Mouse (Mus musculus) midbrain, embryonic 16.5 days (tissue): ENCODE data around the gene Kcnq1. TPM values are rescaled to one million over a fixed set of nuclear protein-coding genes. Genes with fewer than 3 reads are reported as not detected.

Experiments used
- ATAC-seq: fragments of 200-750 bp; cut with Nextera tagmentation; 2 replicates; pipeline ENCODE4 v1.8.0; 2017; ENCODE audit warnings: moderate TSS enrichment
- H3K27ac ChIP-seq: fragments of 300-500 bp; sonication (generic); 2 replicates; pipeline ENCODE4 v1.5.1; 2014; ENCODE audit warnings: mild to moderate bottlenecking, low read length, mixed read lengths
- H3K27me3 ChIP-seq: fragments of 300-500 bp; sonication (generic); 2 replicates; pipeline ENCODE4 v1.6.1; 2014; ENCODE audit warnings: low read depth, low read length, mixed read lengths; ENCODE audit not compliant: control insufficient read depth, insufficient read depth
- H3K36me3 ChIP-seq: fragments of 300-500 bp; sonication (generic); 2 replicates; pipeline ENCODE4 v1.6.1; 2014; ENCODE audit warnings: mild to moderate bottlenecking, low read length, moderate library complexity, mixed read lengths; ENCODE audit not compliant: control insufficient read depth, insufficient read depth
- H3K4me1 ChIP-seq: fragments of 300-500 bp; sonication (generic); 2 replicates; pipeline ENCODE4 v1.6.1; 2014; ENCODE audit warnings: mild to moderate bottlenecking, low read length, mixed read lengths; ENCODE audit not compliant: control insufficient read depth, insufficient read depth
- H3K4me2 ChIP-seq: fragments of 300-500 bp; sonication (generic); 2 replicates; pipeline ENCODE4 v1.6.1; 2014; ENCODE audit warnings: mild to moderate bottlenecking, low read length, mixed read lengths
- H3K4me3 ChIP-seq: fragments of 300-500 bp; sonication (generic); 2 replicates; pipeline ENCODE4 v1.5.1; 2014; ENCODE audit warnings: low read depth, mild to moderate bottlenecking, low read length, moderate library complexity, mixed read lengths
- H3K9ac ChIP-seq: fragments of 300-500 bp; sonication (generic); 2 replicates; pipeline ENCODE4 v1.6.1; 2014; ENCODE audit warnings: low read depth, low read length, mixed read lengths
- H3K9me3 ChIP-seq: fragments of 300-500 bp; sonication (generic); replicated peaks from 2 replicates; pipeline ENCODE4 v1.6.1; 2014; ENCODE audit warnings: mild to moderate bottlenecking, low read length, mixed read lengths; ENCODE audit not compliant: control insufficient read depth, poor library complexity, severe bottlenecking
- WGBS: fragments of 180-500 bp; shearing (Covaris S2); extraction: QIAGEN DNeasy Blood & Tissue Kit; methylation state at CpG from one replicate; pipeline ENCODE4 v1.1.7; 2014; 5-methylcytosine and 5-hydroxymethylcytosine counted together
- polyA plus RNA-seq: library from polyadenylated mRNA; unstranded; fragments of >200 nt; fragmentation: Nextera tagmentation; extraction: Ambion mirVana; gene quantifications from 2 replicates; pipeline ENCODE4 v1.2.1, GENCODE M21; 2015

The Kcnq1 gene
- polyA plus RNA-seq, 1 experiment from 2014 or later, result 1.1 TPM

- WGBS, result 85% methylated on average over 5 of the region's 5 CpGs
Measured at GRCm38 (mm10) chr7:143116521-143116920, 10.4 kb downstream of the Kcnq1 start.

GRCm38 (mm10) chr7:143119407-143119806, 13.2 kb downstream of the Kcnq1 start:
- Histone ChIP-seq H3K4me3 (no peak overlapping the region), H3K4me2 (no peak overlapping the region), H3K9me3 (peaks cover 2% of the 10 kb centered on the region; the same call in 1 of the 2 replicates), H3K27me3 (no peaks in the 10 kb centered on the region), H3K9ac (no peak overlapping the region), H3K4me1 (no peaks in the 10 kb centered on the region), H3K36me3 (no peaks in the 10 kb centered on the region), H3K27ac (no peak overlapping the region)
- 20% methylated on average over 1 of the region's 1 CpGs for WGBS
- no peak for ATAC-seq

More at GRCm38 (mm10) chr7:143116521-143116920, 10.4 kb downstream of the Kcnq1 start:
- no peak overlapping the region for H3K4me2 ChIP-seq
- no peaks in the 10 kb centered on the region for H3K27me3 ChIP-seq
- H3K9ac ChIP-seq, result no peak overlapping the region
- no peak for ATAC-seq
- no peaks in the 10 kb centered on the region for H3K4me1 ChIP-seq
- no peak overlapping the region for H3K27ac ChIP-seq
- peaks cover 2% of the 10 kb centered on the region; the same call in 1 of the 2 replicates for H3K9me3 ChIP-seq
- no peaks in the 10 kb centered on the region for H3K36me3 ChIP-seq
- H3K4me3 ChIP-seq, result no peak overlapping the region

GRCm38 (mm10) chr7:143119826-143120225, 13.7 kb downstream of the Kcnq1 start:
- Histone ChIP-seq H3K9me3 (peaks cover 1% of the 10 kb centered on the region; the same call in 1 of the 2 replicates), H3K9ac (no peak overlapping the region), H3K4me3 (no peak overlapping the region), H3K4me2 (no peak overlapping the region), H3K27ac (no peak overlapping the region), H3K36me3 (no peaks in the 10 kb centered on the region), H3K4me1 (no peaks in the 10 kb centered on the region), H3K27me3 (no peaks in the 10 kb centered on the region)
- no peak for ATAC-seq
- WGBS, result 84% methylated on average over 3 of the region's 3 CpGs

GRCm38 (mm10) chr7:143122191-143122590, 16.0 kb downstream of the Kcnq1 start:
- 73% methylated on average over 5 of the region's 5 CpGs for WGBS

GRCm38 (mm10) chr7:143123876-143124669, 17.9 kb downstream of the Kcnq1 start:
- Histone ChIP-seq H3K27me3 (no peaks in the 10 kb centered on the region), H3K27ac (no peak overlapping the region), H3K4me2 (no peak overlapping the region)

More at GRCm38 (mm10) chr7:143122191-143122590, 16.0 kb downstream of the Kcnq1 start:
- Histone ChIP-seq H3K4me2 (no peak overlapping the region), H3K36me3 (no peaks in the 10 kb centered on the region), H3K27me3 (no peaks in the 10 kb centered on the region), H3K9ac (no peak overlapping the region), H3K4me3 (no peak overlapping the region), H3K4me1 (no peaks in the 10 kb centered on the region), H3K9me3 (no peaks in the 10 kb centered on the region), H3K27ac (no peak overlapping the region)
- ATAC-seq, result no peak

GRCm38 (mm10) chr7:143124902-143125301, 18.7 kb downstream of the Kcnq1 start:
- no peak overlapping the region for H3K9ac ChIP-seq
- WGBS, result 76% methylated on average over 3 of the region's 3 CpGs
- no peak overlapping the region for H3K4me2 ChIP-seq
- H3K27ac ChIP-seq, result no peak overlapping the region
- no peak for ATAC-seq
- no peaks in the 10 kb centered on the region; the same call in 1 of the 2 replicates for H3K27me3 ChIP-seq
- H3K9me3 ChIP-seq, result no peaks in the 10 kb centered on the region
- no peaks in the 10 kb centered on the region for H3K36me3 ChIP-seq
- no peak overlapping the region for H3K4me3 ChIP-seq
- H3K4me1 ChIP-seq, result no peaks in the 10 kb centered on the region

More at GRCm38 (mm10) chr7:143123876-143124669, 17.9 kb downstream of the Kcnq1 start:
- no peaks in the 10 kb centered on the region for H3K9me3 ChIP-seq
- ATAC-seq, result no peak
- no peaks in the 10 kb centered on the region for H3K4me1 ChIP-seq
- H3K9ac ChIP-seq, result no peak overlapping the region
- H3K4me3 ChIP-seq, result no peak overlapping the region
- WGBS, result 12% methylated on average over 6 of the region's 6 CpGs
- H3K36me3 ChIP-seq, result no peaks in the 10 kb centered on the region

GRCm38 (mm10) chr7:143132815-143133214, 26.7 kb downstream of the Kcnq1 start:
- 81% methylated on average over 5 of the region's 5 CpGs for WGBS
- no peak overlapping the region for H3K4me2 ChIP-seq
- H3K4me3 ChIP-seq, result no peak overlapping the region
- H3K4me1 ChIP-seq, result no peaks in the 10 kb centered on the region
- no peak for ATAC-seq
- H3K27me3 ChIP-seq, result no peaks in the 10 kb centered on the region; the same call in 1 of the 2 replicates
- H3K27ac ChIP-seq, result no peak overlapping the region
- no peaks in the 10 kb centered on the region for H3K9me3 ChIP-seq
- no peak overlapping the region for H3K9ac ChIP-seq
- no peaks in the 10 kb centered on the region for H3K36me3 ChIP-seq

GRCm38 (mm10) chr7:143136125-143136524, 30.0 kb downstream of the Kcnq1 start:
- H3K4me1 ChIP-seq, result no peaks in the 10 kb centered on the region
- H3K4me2 ChIP-seq, result no peak overlapping the region
- WGBS, result 59% methylated on average over 2 of the region's 2 CpGs
- no peak overlapping the region for H3K4me3 ChIP-seq
- no peak overlapping the region for H3K9ac ChIP-seq
- no peaks in the 10 kb centered on the region for H3K9me3 ChIP-seq
- no peak overlapping the region for H3K27ac ChIP-seq
- H3K27me3 ChIP-seq, result no peaks in the 10 kb centered on the region
- no peak for ATAC-seq
- no peaks in the 10 kb centered on the region for H3K36me3 ChIP-seq

- Histone ChIP-seq H3K27ac (no peak overlapping the region), H3K36me3 (no peaks in the 10 kb centered on the region), H3K9ac (no peak overlapping the region), H3K9me3 (no peaks in the 10 kb centered on the region), H3K27me3 (no peaks in the 10 kb centered on the region), H3K4me2 (no peak overlapping the region), H3K4me1 (no peaks in the 10 kb centered on the region), H3K4me3 (no peak overlapping the region)
- ATAC-seq, result no peak
- WGBS, result 57% methylated on average over 5 of the region's 5 CpGs
Measured at GRCm38 (mm10) chr7:143136561-143136960, 30.4 kb downstream of the Kcnq1 start.
